Mouse (Mus musculus): ENCODE data around the gene Cbr2.
"Not testable (repeated sequence)": the region's sequence is repeated elsewhere in the genome, so short reads cannot be mapped to it uniquely, and the experiment has no call there.

Gene Cbr2

GRCm38 (mm10) chr11:120731395-120731794 lies 519 bp downstream of the Cbr2 start:
- no peak for DNase-seq (ENCODE audit: low spot score in 2 of 2)

GRCm38 (mm10) chr11:120730331-120730870 lies 1.5 kb downstream of the Cbr2 start:
- no peak for DNase-seq (ENCODE audit: low spot score in 2 of 2)

GRCm38 (mm10) chr11:120729432-120730050 lies 2.4 kb downstream of the Cbr2 start:
- DNase-seq (ENCODE audit: low spot score in 2 of 2): not testable (repeated sequence)

- no peak for DNase-seq (ENCODE audit: low spot score in 2 of 2)
Measured at GRCm38 (mm10) chr11:120728530-120729240, 3.2 kb downstream of the Cbr2 start.

GRCm38 (mm10) chr11:120727564-120727963 lies 4.3 kb downstream of the Cbr2 start:
- no peak for DNase-seq (ENCODE audit: low spot score in 2 of 2)

GRCm38 (mm10) chr11:120727169-120727527 lies 4.8 kb downstream of the Cbr2 start, which contains the start of gene Dcxr:
Dcxr (minus strand) TSS chr11:120727281.
- peak; percentile 48 to 62 for DNase-seq (ENCODE audit: low spot score in 2 of 2)

GRCm38 (mm10) chr11:120726243-120727168 lies 5.4 kb downstream of the Cbr2 start:
- no peak for DNase-seq (ENCODE audit: low spot score in 2 of 2)

GRCm38 (mm10) chr11:120723509-120723908 lies 8.4 kb downstream of the Cbr2 start:
- no peak for DNase-seq (ENCODE audit: low spot score in 2 of 2)

GRCm38 (mm10) chr11:120722761-120723382 lies 9.0 kb downstream of the Cbr2 start:
- DNase-seq (ENCODE audit: low spot score in 2 of 2): no peak

- no peak for DNase-seq (ENCODE audit: low spot score in 2 of 2)
Measured at GRCm38 (mm10) chr11:120722067-120722630, 9.8 kb downstream of the Cbr2 start.

- peak in 1 of 2 experiments; percentile 35 for DNase-seq (ENCODE audit: low spot score in 2 of 2)
Measured at GRCm38 (mm10) chr11:120721124-120722066, 10.5 kb downstream of the Cbr2 start, which contains the start of gene Rac3. Rac3 (plus strand) TSS chr11:120721470.

- peak; percentile 80 to 89 for DNase-seq (ENCODE audit: low spot score in 2 of 2)
Measured at GRCm38 (mm10) chr11:120720450-120720849, 11.5 kb downstream of the Cbr2 start.

GRCm38 (mm10) chr11:120719841-120720376 lies 12.0 kb downstream of the Cbr2 start:
- DNase-seq (ENCODE audit: low spot score in 2 of 2): no peak

GRCm38 (mm10) chr11:120719242-120719641 lies 12.7 kb downstream of the Cbr2 start:
- DNase-seq (ENCODE audit: low spot score in 2 of 2): no peak

- no peak for DNase-seq (ENCODE audit: low spot score in 2 of 2)
Measured at GRCm38 (mm10) chr11:120715131-120715530, 16.8 kb downstream of the Cbr2 start.

- DNase-seq (ENCODE audit: low spot score in 2 of 2): no peak
Measured at GRCm38 (mm10) chr11:120714546-120714945, 17.4 kb downstream of the Cbr2 start.

GRCm38 (mm10) chr11:120713580-120714518 lies 18.1 kb downstream of the Cbr2 start, which contains the start of the genes Cenpx and Lrrc45:
Cenpx (minus strand) TSS chr11:120713738.
Lrrc45 (plus strand) TSS chr11:120713925.
- DNase-seq (ENCODE audit: low spot score in 2 of 2): peak; percentile 92

Measured in spleen, postnatal 14 days (tissue).